Comparison of ENCODE assay signal across 8 mouse cellular contexts in genomic region chr2:84454051-84454450, GRCm38 (mm10). TPM values are rescaled to one million over a fixed set of nuclear protein-coding genes. Genes with fewer than 3 reads are reported as not detected.
DNase-seq lines count a peak whose midpoint lies in the region; ATAC-seq and TF ChIP-seq lines count a peak whose summit lies in the region.

No protein-coding gene starts in this region.

- no peaks in the 10 kb centered on the region for H3K27me3 ChIP-seq in heart, postnatal 0 days (ENCODE audit: control insufficient read depth, insufficient read depth, low read length)
- H3K27me3 ChIP-seq in MEL (ENCODE audit: control insufficient read depth in 1 of 2, insufficient read depth in 2 of 2, low read length in 2 of 2) = peaks cover 1 to 5% of the 10 kb centered on the region in 2 experiments; a peak in 2 of 4 replicates
- no peaks in the 10 kb centered on the region for H3K27me3 ChIP-seq in forebrain, embryonic 14.5 days (replicated peaks; ENCODE audit: control insufficient read depth, insufficient read depth, low read length)

- 14% methylated on average over 5 of the region's 5 CpGs for WGBS in heart, postnatal 0 days
- WGBS in forebrain, embryonic 14.5 days = 18% methylated on average over 5 of the region's 5 CpGs

- TF ChIP-seq RAD21 in MEL (IDR thresholded peaks at IDR 0.05; ENCODE audit: low read depth, low read length) = peak; percentile 65

- H3K9ac ChIP-seq in heart, postnatal 0 days (replicated peaks; ENCODE audit: low read depth, low read length) = no peak overlapping the region
- H3K9ac ChIP-seq in MEL (ENCODE audit: control insufficient read depth, low read depth, low read length, poor library complexity, severe bottlenecking) = no peak overlapping the region
- H3K9ac ChIP-seq in forebrain, embryonic 14.5 days (ENCODE audit: low read length) = no peak overlapping the region

- peak; percentile 55 for DNase-seq in heart, postnatal 0 days (ENCODE audit: low spot score)
- DNase-seq in heart, postnatal 36 days = no peak
- DNase-seq in 3T3-L1 (ENCODE audit: low read depth, low spot score) (peak; percentile 90), MEL (ENCODE audit: low read depth, low spot score) (peak; percentile 62)
- DNase-seq in forebrain, embryonic 14.5 days (ENCODE audit: low spot score) = peak; percentile 87
- peak; percentile 53 for DNase-seq in lung, postnatal 10 days
- DNase-seq in telencephalon, adult 2 months (ENCODE audit: low read depth, low spot score) = peak; percentile 42
- no peak for DNase-seq in urinary bladder, postnatal 25 days (ENCODE audit: low spot score)

- peaks cover 13% of the 10 kb centered on the region for H3K36me3 ChIP-seq in heart, postnatal 0 days (replicated peaks; ENCODE audit: control insufficient read depth, insufficient read depth, low read length)
- H3K36me3 ChIP-seq in MEL (ENCODE audit: control insufficient read depth in 1 of 2, insufficient read depth in 2 of 2, low read length in 2 of 2) = no peaks in the 10 kb centered on the region
- no peaks in the 10 kb centered on the region for H3K36me3 ChIP-seq in forebrain, embryonic 14.5 days (ENCODE audit: control insufficient read depth, insufficient read depth, low read length)

- H3K4me1 ChIP-seq in heart, postnatal 0 days (ENCODE audit: control insufficient read depth, insufficient read depth) = peaks cover 3% of the 10 kb centered on the region; the same call in 1 of the 2 replicates
- H3K4me1 ChIP-seq in MEL (ENCODE audit: control insufficient read depth in 1 of 2, insufficient read depth in 2 of 2, low read length in 2 of 2) = no peaks in the 10 kb centered on the region
- no peaks in the 10 kb centered on the region for H3K4me1 ChIP-seq in forebrain, embryonic 14.5 days (ENCODE audit: control insufficient read depth, insufficient read depth, low read length)

- intact Hi-C loops in heart, postnatal 36 days (cut with DNase I) = loop anchor here (2.0 to 5.0 kb wide), 3 partner anchors 148 to 207 kb away; no protein-coding TSS in a partner anchor

- H3K4me3 ChIP-seq in heart, postnatal 0 days (ENCODE audit: low read depth, low read length) = no peak overlapping the region
- H3K4me3 ChIP-seq in MEL (ENCODE audit: control insufficient read depth in 1 of 2, insufficient read depth in 1 of 2, low read depth in 2 of 2, low read length in 2 of 2) = no peak overlapping the region
- no peak overlapping the region for H3K4me3 ChIP-seq in forebrain, embryonic 14.5 days (ENCODE audit: low read depth, low read length)

- H3K27ac ChIP-seq in heart, postnatal 0 days (ENCODE audit: low read depth) = no peak overlapping the region
- H3K27ac ChIP-seq in MEL (ENCODE audit: control insufficient read depth, low read depth, low read length) = no peak overlapping the region
- no peak overlapping the region for H3K27ac ChIP-seq in forebrain, embryonic 14.5 days (ENCODE audit: low read depth, low read length)

- no peak for TF ChIP-seq EP300 in heart, postnatal 0 days (IDR thresholded peaks at IDR 0.05; ENCODE audit: low read depth)
- no peak for TF ChIP-seq EP300 in MEL (IDR thresholded peaks at IDR 0.05; ENCODE audit: low read depth in 1 of 2, low read length in 2 of 2)

- H3K4me2 ChIP-seq in heart, postnatal 0 days (ENCODE audit: low read depth, low read length) = no peak overlapping the region
- no peak overlapping the region for H3K4me2 ChIP-seq in forebrain, embryonic 14.5 days (ENCODE audit: low read length)

- no peak for ATAC-seq in heart, postnatal 0 days (ENCODE audit: insufficient read depth, low read depth)
- ATAC-seq in forebrain, embryonic 14.5 days = peak; percentile 76

- H3K79me2 ChIP-seq in MEL (ENCODE audit: control insufficient read depth, insufficient read depth, low read length, poor library complexity) = no peaks in the 10 kb centered on the region

- TF ChIP-seq POLR2A in MEL (IDR thresholded peaks at IDR 0.05; ENCODE audit: control insufficient read depth in 1 of 2, insufficient read depth in 1 of 2, low read depth in 1 of 2, low read length in 2 of 2, poor library complexity in 1 of 2) = no peak

- peak; percentile 74 for TF ChIP-seq CTCF in heart, postnatal 0 days (IDR thresholded peaks at IDR 0.05; ENCODE audit: low read depth)
- TF ChIP-seq CTCF in MEL (IDR thresholded peaks at IDR 0.05 in 2 of 3, conservative IDR thresholded peaks at IDR 0.05 in 1 of 3; ENCODE audit: control insufficient read depth in 1 of 3, insufficient read depth in 1 of 3, low read depth in 2 of 3, low read length in 3 of 3, poor library complexity in 1 of 3, severe bottlenecking in 1 of 3) = peak in 2 of 3 experiments; percentile 43 to 67; a peak in 4 of 6 replicates

- H3K9me3 ChIP-seq in heart, postnatal 0 days (replicated peaks; ENCODE audit: control insufficient read depth, low read length) = no peaks in the 10 kb centered on the region
- H3K9me3 ChIP-seq in MEL (replicated peaks; ENCODE audit: insufficient read depth, low read length) = no peaks in the 10 kb centered on the region
- H3K9me3 ChIP-seq in forebrain, embryonic 14.5 days (replicated peaks; ENCODE audit: control insufficient read depth, low read length) = no peaks in the 10 kb centered on the region

TF ChIP-seq in MEL, 35 proteins besides CTCF, POLR2A, EP300 and RAD21:
- TF ChIP-seq SMC3 (IDR thresholded peaks at IDR 0.05; ENCODE audit: low read depth, low read length) = peak; percentile 57
- TF ChIP-seq ZC3H11A (IDR thresholded peaks at IDR 0.05; ENCODE audit: low read depth, low read length) = 0 out of 2 replicates have a peak, but pooled peaks have one; percentile 47
- TF ChIP-seq CHD2 (IDR thresholded peaks at IDR 0.05; ENCODE audit: low read length) = no peak
- peak; percentile 71; the same call in 1 of the 2 replicates for TF ChIP-seq MYC (IDR thresholded peaks at IDR 0.05; ENCODE audit: low read depth, low read length)
- no peak for TF ChIP-seq BHLHE40 (IDR thresholded peaks at IDR 0.05; ENCODE audit: borderline replicate concordance, low read depth, low read length)
- peak; percentile 23; the same call in 1 of the 2 replicates for TF ChIP-seq MAX (IDR thresholded peaks at IDR 0.05; ENCODE audit: low read length)

RNA-seq across cellular contexts. Expression of gene Tfpi, which starts 22.5 kb away (rescaled TPM):
- total RNA-seq in heart, postnatal 0 days (2014; rRNA removed; ENCODE audit: low replicate concordance) = 55.2 and 58.1 TPM in 2 replicates
- 58.4 and 59.5 TPM in 2 replicates for polyA plus RNA-seq in heart, postnatal 0 days (2015; fragmentation: Nextera tagmentation; extraction: Ambion mirVana)
- 10 to 100 TPM; 52.0 to 64.1 TPM for total RNA-seq in heart, postnatal 36 days (2021)
- 0.82 and 1.1 TPM in 2 replicates for total RNA-seq in MEL (2012; rRNA removed)
- polyA plus RNA-seq in MEL (2012; ENCODE audit: insufficient read depth in 1 of 2, insufficient read length in 2 of 2, low read depth in 1 of 2, low replicate concordance in 2 of 2, missing spikeins in 1 of 2) = 1 to 10 TPM in 1 of 2 experiments, not detected in 1; 2.5 TPM
- polyA plus RNA-seq in forebrain, embryonic 14.5 days (2014; fragmentation: Nextera tagmentation; extraction: Ambion mirVana) = 14.3 and 17.2 TPM in 2 replicates

RNA-seq across cellular contexts. Expression of gene Calcrl, which starts 28.8 kb away (rescaled TPM):
- 32.3 and 78.2 TPM in 2 replicates for total RNA-seq in heart, postnatal 0 days (2014; rRNA removed; ENCODE audit: low replicate concordance)
- polyA plus RNA-seq in heart, postnatal 0 days (2015; fragmentation: Nextera tagmentation; extraction: Ambion mirVana) = 26.5 and 28.5 TPM in 2 replicates
- 10 to 100 TPM; 29.2 to 31.4 TPM for total RNA-seq in heart, postnatal 36 days (2021)
- total RNA-seq in MEL (2012; rRNA removed) = not detected in 2 replicates
- not detected for polyA plus RNA-seq in MEL (2012; ENCODE audit: insufficient read depth in 1 of 2, insufficient read length in 2 of 2, low read depth in 1 of 2, low replicate concordance in 2 of 2, missing spikeins in 1 of 2)
- 6.5 and 8.7 TPM in 2 replicates for polyA plus RNA-seq in forebrain, embryonic 14.5 days (2014; fragmentation: Nextera tagmentation; extraction: Ambion mirVana)

Comparison
In these comparisons a context has a peak if more than half of its experiments do, and no peak if none do; other contexts are left out.
1. DNase-seq: peak in heart, postnatal 0 days (single experiment), 3T3-L1 (single experiment), MEL (single experiment), forebrain, embryonic 14.5 days (single experiment), lung, postnatal 10 days (single experiment) and telencephalon, adult 2 months (single experiment); none in heart, postnatal 36 days (0 of 2) and urinary bladder, postnatal 25 days (single experiment).
2. RNA of gene Tfpi, which starts 22.5 kb away (total RNA-seq): 52.0 to 64.1 TPM in heart, postnatal 36 days and 55.2 to 58.1 TPM in heart, postnatal 0 days; 0.82 to 1.1 TPM in MEL; every median in the first group is over 10 times any median in the second.
3. RNA of gene Calcrl, which starts 28.8 kb away (total RNA-seq): 32.3 to 78.2 TPM in heart, postnatal 0 days and 29.2 to 31.4 TPM in heart, postnatal 36 days; not detected in MEL; every median in the first group is over 10 times any median in the second.